8 mouse cellular contexts compared by ENCODE assay signal in the genomic region with DNA sequence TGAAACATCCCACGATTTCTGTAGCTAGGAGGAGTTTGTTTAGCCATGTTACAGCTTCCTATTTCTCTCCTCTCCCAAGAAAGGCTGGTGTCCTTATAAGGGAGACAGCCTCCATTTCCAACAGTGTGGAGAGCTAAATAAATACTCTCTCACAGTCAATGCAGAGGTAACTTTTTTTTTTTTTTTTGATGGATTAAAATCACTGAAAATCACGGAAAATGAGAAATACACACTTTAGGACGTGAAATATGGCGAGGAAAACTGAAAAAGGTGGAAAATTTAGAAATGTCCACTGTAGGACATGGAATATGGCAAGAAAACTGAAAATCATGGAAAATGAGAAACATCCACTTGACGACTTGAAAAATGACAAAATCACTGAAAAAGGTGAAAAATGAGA.
DNase-seq lines count a peak whose midpoint lies in the region.

No protein-coding gene starts in this region.

- DNase-seq in T-cell, adult 2 months (ENCODE audit: low spot score) = peak; percentile 87
- peak; percentile 4 to 37 for DNase-seq in cerebellum, postnatal 36 days
- DNase-seq in gastrocnemius, postnatal 25 days = peak; percentile 53
- DNase-seq in kidney, adult 11 months = peak; percentile 90
- DNase-seq in layer of hippocampus, postnatal 10 days (ENCODE audit: low spot score in 2 of 2) = peak; percentile 24 to 28
- peak; percentile 22 for DNase-seq in lung, postnatal 14 days
- DNase-seq in spleen, adult 18-20 months = peak; percentile 10 to 29
- DNase-seq in yolk sac, embryonic 10.5 days (ENCODE audit: low spot score) = peak; percentile 8

Comparison
In these comparisons a context has a peak if more than half of its experiments do, and no peak if none do; other contexts are left out.
1. Peak in every context shown above with its lines: DNase-seq.
2. DNase-seq: peak in every context shown above with its lines; median percentile 90 in kidney, adult 11 months; 87 in T-cell, adult 2 months; 53 in gastrocnemius, postnatal 25 days; 26 in layer of hippocampus, postnatal 10 days; 22 in lung, postnatal 14 days; 20 in cerebellum, postnatal 36 days; 20 in spleen, adult 18-20 months; 8 in yolk sac, embryonic 10.5 days.